Mouse (Mus musculus) olfactory bulb, adult 2 months (tissue): ENCODE results near the gene Ank3. TPM values are rescaled to one million over a fixed set of nuclear protein-coding genes. Genes with fewer than 3 reads are reported as not detected.

ENCODE experiments used
- H3K27ac ChIP-seq: fragments of 200-500 bp; 2 replicates; pipeline ENCODE4 v1.5.1; 2012; ENCODE audit warnings: low read depth, low read length; ENCODE audit not compliant: insufficient read depth
- H3K4me1 ChIP-seq: fragments of 200-500 bp; 2 replicates; pipeline ENCODE4 v1.6.1; 2012; ENCODE audit warnings: low read length; ENCODE audit not compliant: control insufficient read depth, insufficient read depth
- H3K4me3 ChIP-seq: fragments of 200-500 bp; 2 replicates; pipeline ENCODE4 v1.5.1; 2012; ENCODE audit warnings: mild to moderate bottlenecking, low read depth, low read length, moderate library complexity; ENCODE audit not compliant: insufficient read depth
- CTCF ChIP-seq: fragments of 200-500 bp; IDR thresholded peaks from 2 replicates; pipeline ENCODE4 v1.5.1; 2012; ENCODE audit warnings: low read depth, mild to moderate bottlenecking, low read length, moderate library complexity; ENCODE audit not compliant: insufficient read depth
- POLR2A ChIP-seq: fragments of 200-500 bp; IDR thresholded peaks from 2 replicates; pipeline ENCODE4 v1.6.1; 2012; ENCODE audit warnings: mild to moderate bottlenecking, low read depth, low read length, moderate library complexity; ENCODE audit not compliant: insufficient read depth
- WGBS: fragments of 180-500 bp; shearing (Covaris S2); methylation state at CpG from one replicate; pipeline ENCODE4 v1.1.7; 2018; 5-methylcytosine and 5-hydroxymethylcytosine counted together
- polyA plus RNA-seq: library from polyadenylated mRNA; stranded (reverse); fragments of >200 nt; gene quantifications from 2 replicates; pipeline ENCODE4 v1.2.4, GENCODE M21; 2012; ENCODE audit warnings: low replicate concordance; ENCODE audit not compliant: missing spikeins, insufficient read depth, insufficient read length

The Ank3 gene
- polyA plus RNA-seq, 1 experiment: 212 TPM

DNA sequence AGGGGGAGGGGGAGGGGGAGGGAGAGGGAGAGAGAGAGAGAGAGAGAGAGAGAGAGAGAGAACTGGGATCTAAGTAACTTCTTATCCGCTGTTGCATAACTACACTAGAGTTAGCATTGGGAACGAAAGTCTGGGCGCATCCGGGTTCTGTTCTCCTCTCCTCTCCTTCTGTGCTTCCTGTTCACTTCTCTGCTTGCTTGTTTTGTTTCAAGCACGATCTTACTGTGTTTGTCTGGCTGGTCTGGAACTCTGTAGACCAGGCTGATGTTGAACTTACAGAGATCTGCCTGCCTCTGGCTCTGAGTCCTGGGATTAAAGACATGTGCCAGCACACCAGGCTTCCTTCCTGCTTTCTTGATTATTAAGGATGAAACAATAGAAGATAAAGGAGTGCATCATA is 519.1 kb downstream of the Ank3 start:
- Histone ChIP-seq H3K27ac (no peak overlapping the region), H3K4me3 (no peak overlapping the region), H3K4me1 (peaks cover 16% of the 10 kb centered on the region)
- 93% methylated on average over 5 of the region's 5 CpGs for WGBS
- TF ChIP-seq POLR2A (no peak), CTCF (no peak)

DNA sequence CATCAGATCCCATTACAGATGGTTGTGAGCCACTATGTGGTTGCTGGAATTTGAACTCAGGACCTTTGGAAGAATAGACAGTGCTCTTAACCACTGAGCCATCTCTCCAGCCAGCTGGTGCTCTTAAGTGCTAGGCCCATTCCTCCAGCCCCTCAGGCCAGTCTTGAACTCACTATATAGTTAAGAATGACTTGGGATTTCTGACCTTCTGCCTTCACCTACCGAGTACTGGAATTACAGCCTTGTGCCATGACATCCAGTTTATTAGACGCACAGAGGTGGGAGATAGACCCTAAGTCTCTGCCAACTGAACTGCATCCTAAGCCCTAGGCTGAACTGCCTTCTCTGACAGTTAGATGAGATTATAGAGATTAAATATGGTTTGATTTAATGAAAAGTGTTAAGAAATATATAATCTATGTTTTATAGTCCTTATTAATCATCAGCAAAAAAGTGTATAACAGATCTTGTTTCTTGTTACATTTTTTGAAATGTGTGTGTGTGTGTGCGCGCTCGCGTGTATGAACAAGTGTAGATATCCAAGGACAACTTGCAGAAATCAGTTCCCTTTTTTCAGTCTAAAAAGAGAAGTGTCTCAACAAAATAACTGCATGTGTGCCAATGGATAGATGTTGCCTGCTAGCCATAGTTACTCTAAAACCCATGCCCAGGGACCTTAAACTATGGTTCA is 520.0 kb downstream of the Ank3 start:
- Histone ChIP-seq H3K4me1 (peaks cover 16% of the 10 kb centered on the region), H3K27ac (no peak overlapping the region), H3K4me3 (no peak overlapping the region)
- WGBS: 96% methylated on average over 6 of the region's 6 CpGs
- TF ChIP-seq CTCF (no peak), POLR2A (no peak)

DNA sequence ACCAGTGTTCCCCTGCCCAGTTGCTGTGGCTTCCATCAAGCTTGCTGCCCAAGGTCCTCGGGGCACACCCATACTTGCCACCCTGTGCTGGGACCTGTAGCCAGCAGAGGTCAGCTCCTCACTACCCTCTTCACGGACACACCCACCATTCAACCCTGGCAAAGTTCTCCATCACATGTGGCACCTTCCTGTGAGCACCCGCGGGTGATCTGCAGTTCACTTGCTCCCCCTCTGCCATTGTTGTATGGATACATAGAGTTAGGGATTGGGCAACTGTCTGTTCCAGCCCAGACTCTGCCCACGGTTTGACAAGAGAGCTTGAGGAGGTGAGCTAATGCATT is 520.5 kb downstream of the Ank3 start:
- WGBS: 84% methylated on average over 5 of the region's 5 CpGs
- H3K27ac ChIP-seq: no peak overlapping the region
- H3K4me3 ChIP-seq: no peak overlapping the region
- TF ChIP-seq CTCF (no peak), POLR2A (no peak)
- peaks cover 16% of the 10 kb centered on the region for H3K4me1 ChIP-seq

DNA sequence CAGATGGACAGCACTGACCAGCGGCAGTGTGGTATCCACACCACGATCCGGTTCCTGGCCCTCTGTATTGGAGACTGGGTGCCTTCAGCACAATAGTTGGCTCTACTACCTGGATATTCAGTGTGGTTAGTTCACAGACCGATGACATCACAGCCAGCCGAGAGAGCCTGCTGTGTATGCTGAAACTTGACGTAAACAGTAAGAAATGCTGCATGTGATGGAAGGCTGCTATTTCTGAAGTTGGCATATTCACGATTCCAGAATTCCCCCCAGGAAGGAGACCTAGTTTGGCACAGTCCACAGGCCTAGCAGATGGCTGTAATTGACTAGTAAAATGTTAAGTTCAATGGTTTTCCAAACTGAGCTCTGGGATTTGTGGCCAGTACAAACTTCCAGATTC is 521.2 kb downstream of the Ank3 start:
- Histone ChIP-seq H3K4me1 (peaks cover 16% of the 10 kb centered on the region), H3K4me3 (no peak overlapping the region), H3K27ac (peak overlapping the region; percentile 27; the same call in 1 of the 2 replicates)
- WGBS: 70% methylated on average over 7 of the region's 7 CpGs
- TF ChIP-seq CTCF (no peak), POLR2A (no peak)

DNA sequence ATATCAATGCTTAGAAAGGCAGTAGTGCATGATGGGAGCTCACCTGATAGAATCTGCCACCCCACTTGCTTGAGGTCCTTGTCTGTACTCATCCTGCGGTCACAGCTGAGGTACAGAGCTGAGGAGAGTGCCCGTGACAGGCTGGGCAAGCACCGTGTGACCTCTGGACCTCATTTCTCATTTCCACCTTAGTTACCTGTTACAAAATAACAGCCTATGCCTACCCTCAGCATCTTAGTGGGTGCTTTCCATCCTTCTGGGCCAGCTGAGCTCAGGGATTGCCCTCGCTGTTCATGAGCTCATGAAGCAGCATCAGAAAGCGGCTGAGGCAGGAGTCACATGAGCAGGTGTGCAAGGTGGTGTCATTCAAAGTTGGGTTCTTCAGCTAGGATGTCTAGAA is 523.5 kb downstream of the Ank3 start:
- Histone ChIP-seq H3K4me3 (no peak overlapping the region), H3K4me1 (peaks cover 25% of the 10 kb centered on the region), H3K27ac (no peak overlapping the region)
- 92% methylated on average over 5 of the region's 5 CpGs for WGBS
- TF ChIP-seq POLR2A (no peak), CTCF (no peak)

DNA sequence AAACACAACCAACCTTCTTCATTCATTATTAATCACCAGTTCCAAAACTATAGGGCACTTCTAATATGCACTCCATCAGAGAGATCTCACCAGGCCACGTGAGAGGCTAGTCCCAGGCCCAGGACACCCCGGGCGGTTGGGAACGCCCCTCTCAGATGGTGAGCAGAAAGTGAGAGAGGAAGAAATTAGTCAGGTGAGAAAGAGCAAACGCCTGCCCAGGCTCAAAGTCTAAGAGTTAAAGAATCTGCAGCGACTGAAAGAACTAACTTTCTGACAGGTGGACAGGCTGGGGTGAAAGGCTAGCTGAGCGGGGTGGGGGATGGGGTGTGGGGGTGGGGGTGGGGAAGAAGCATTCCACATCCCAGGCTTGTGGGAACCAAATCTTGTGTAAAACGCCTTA is 525.2 kb downstream of the Ank3 start:
- no peak overlapping the region for H3K27ac ChIP-seq
- WGBS: 45% methylated on average over 8 of the region's 8 CpGs
- H3K4me1 ChIP-seq: peaks cover 25% of the 10 kb centered on the region
- TF ChIP-seq POLR2A: no peak
- TF ChIP-seq CTCF: no peak
- H3K4me3 ChIP-seq: no peak overlapping the region

DNA sequence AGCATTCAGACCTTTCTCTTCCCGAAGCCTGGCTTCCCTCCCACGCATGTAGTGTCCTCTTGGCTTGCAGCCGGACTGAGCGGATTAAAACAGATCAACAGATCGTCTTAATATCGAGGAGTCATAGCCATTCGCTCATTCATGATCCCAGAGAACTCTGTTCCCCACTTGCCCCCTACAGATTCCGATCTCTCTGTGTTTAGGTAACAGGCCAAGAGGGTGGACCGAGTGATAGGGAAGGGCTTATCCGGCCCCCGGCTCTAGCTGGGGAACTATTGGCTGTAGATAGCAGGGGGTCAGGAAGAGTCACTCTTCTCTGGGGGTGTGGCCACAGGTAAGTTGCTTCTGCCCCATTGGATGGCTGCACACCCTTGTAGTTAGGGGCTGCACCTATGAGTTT is 525.7 kb downstream of the Ank3 start:
- TF ChIP-seq CTCF: no peak
- 39% methylated on average over 11 of the region's 11 CpGs for WGBS
- peaks cover 21% of the 10 kb centered on the region for H3K4me1 ChIP-seq
- no peak overlapping the region for H3K4me3 ChIP-seq
- no peak overlapping the region for H3K27ac ChIP-seq

DNA sequence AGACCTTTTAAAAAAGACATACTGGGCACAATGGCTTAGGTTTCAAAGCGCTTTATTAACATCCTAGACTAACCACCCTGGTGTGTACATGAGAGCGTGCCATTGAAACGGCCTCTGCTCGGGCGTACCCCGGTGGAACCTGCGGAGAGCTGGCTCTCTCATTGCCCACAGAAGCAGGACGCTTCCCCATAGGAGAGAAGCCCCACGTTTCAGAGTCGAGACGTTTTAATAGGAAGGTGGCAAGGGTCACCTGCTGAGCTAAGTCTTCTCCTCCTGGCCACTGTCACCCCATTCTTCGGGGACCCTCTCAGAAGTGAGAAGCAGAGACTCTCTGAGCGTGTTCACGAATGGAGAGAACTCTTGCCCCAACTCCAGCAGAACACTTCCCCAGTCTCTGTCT is 526.3 kb downstream of the Ank3 start:
- no peak overlapping the region for H3K27ac ChIP-seq
- WGBS: 48% methylated on average over 14 of the region's 14 CpGs
- H3K4me1 ChIP-seq: peaks cover 21% of the 10 kb centered on the region
- TF ChIP-seq CTCF (no peak), POLR2A (no peak)
- no peak overlapping the region for H3K4me3 ChIP-seq

DNA sequence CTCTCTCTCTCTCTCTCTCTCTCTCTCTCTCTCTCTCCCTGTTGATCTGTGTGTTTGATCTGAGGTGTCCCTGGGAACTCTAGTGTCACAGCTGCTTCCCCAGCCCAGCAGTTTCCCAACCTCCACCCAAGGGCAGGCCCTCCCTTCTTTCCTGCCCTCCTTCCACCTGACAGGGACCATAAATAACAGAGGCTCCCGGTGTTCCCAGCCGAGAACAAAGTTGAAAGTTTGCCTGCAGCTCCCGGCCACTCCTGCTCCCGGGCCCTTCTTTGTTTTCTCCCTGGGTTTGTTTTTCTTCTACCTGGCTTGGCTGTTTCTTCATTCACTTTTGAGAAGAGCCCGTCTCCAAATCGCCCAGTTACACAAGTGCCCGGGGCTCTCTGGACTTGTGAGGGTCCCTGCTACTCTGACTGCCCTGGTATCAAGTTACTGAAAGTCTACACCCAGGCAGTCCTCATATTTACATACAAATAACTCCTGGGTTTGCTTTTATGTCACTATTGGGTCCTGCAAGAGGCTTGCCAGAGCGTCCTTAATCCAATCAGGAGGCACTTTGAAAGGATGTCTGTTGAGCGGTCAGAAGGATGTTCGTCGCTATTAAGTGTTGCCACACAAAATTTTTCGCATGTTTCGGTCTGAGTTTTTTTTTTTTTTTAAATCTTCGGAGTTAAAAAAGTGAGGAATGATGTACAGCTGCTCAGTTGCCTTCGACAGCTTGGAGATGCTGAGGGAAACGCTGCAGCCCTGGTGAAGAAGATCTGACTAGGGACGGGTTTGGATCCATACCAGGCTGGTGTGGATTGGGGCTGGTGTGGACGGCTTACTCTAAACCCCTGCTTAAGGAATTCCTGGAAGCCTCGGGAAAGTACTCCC is 526.9 kb downstream of the Ank3 start:
- peaks cover 19% of the 10 kb centered on the region for H3K4me1 ChIP-seq
- WGBS: 46% methylated on average over 19 of the region's 19 CpGs
- TF ChIP-seq POLR2A: no peak
- no peak for TF ChIP-seq CTCF

More for the DNA sequence above, 526.9 kb downstream of the Ank3 start:
- no peak overlapping the region for H3K4me3 ChIP-seq
- H3K27ac ChIP-seq: no peak overlapping the region
